Mouse (Mus musculus) embryonic facial prominence, embryonic 14.5 days (tissue): Measurements from ENCODE around the gene Ssna1. TPM values are rescaled to one million over a fixed set of nuclear protein-coding genes. Genes with fewer than 3 reads are reported as not detected.

ENCODE experiments used
- ATAC-seq: fragments of 200-750 bp; cut with Nextera tagmentation; 2 replicates; pipeline ENCODE4 v1.8.0; 2017; ENCODE audit warnings: low read depth, moderate number of reproducible peaks, moderate TSS enrichment
- DNase-seq: peaks from one replicate; pipeline ENCODE4 v3.0.0-alpha.2; 2015; ENCODE audit warnings: low spot score
- H3K27ac ChIP-seq: fragments of 300-500 bp; sonication (generic); replicated peaks from 2 replicates; pipeline ENCODE4 v1.5.1; 2014; ENCODE audit warnings: low read depth, mild to moderate bottlenecking, low read length, moderate library complexity
- H3K27me3 ChIP-seq: fragments of 300-500 bp; sonication (generic); replicated peaks from 2 replicates; pipeline ENCODE4 v1.6.1; 2014; ENCODE audit warnings: low read length; ENCODE audit not compliant: control insufficient read depth, insufficient read depth
- H3K36me3 ChIP-seq: fragments of 300-500 bp; sonication (generic); 2 replicates; pipeline ENCODE4 v1.6.1; 2014; ENCODE audit warnings: low read length, mixed read lengths; ENCODE audit not compliant: control insufficient read depth, insufficient read depth
- H3K4me1 ChIP-seq: fragments of 300-500 bp; sonication (generic); 2 replicates; pipeline ENCODE4 v1.6.1; 2014; ENCODE audit warnings: antibody characterized with exemption, low read length; ENCODE audit not compliant: control insufficient read depth, insufficient read depth
- H3K4me2 ChIP-seq: fragments of 300-500 bp; sonication (generic); 2 replicates; pipeline ENCODE4 v1.6.1; 2014; ENCODE audit warnings: low read depth, mild to moderate bottlenecking, low read length, moderate library complexity, mixed read lengths
- H3K4me3 ChIP-seq: fragments of 300-500 bp; sonication (generic); 2 replicates; pipeline ENCODE4 v1.5.1; 2014; ENCODE audit warnings: low read depth, mild to moderate bottlenecking, low read length
- H3K9ac ChIP-seq: fragments of 300-500 bp; sonication (generic); 2 replicates; pipeline ENCODE4 v1.6.1; 2014; ENCODE audit warnings: low read depth, mild to moderate bottlenecking, low read length, moderate library complexity, mixed read lengths
- H3K9me3 ChIP-seq: fragments of 300-500 bp; sonication (generic); 2 replicates; pipeline ENCODE4 v1.6.1; 2016; ENCODE audit warnings: low read length; ENCODE audit not compliant: control insufficient read depth
- WGBS: fragments of 180-500 bp; shearing (Covaris S2); extraction: QIAGEN DNeasy Blood & Tissue Kit; methylation state at CpG from one replicate; pipeline ENCODE4 v1.1.7; 2014; 5-methylcytosine and 5-hydroxymethylcytosine counted together
- polyA plus RNA-seq: library from polyadenylated mRNA; unstranded; fragments of >200 nt; fragmentation: Nextera tagmentation; extraction: Ambion mirVana; gene quantifications from 2 replicates; pipeline ENCODE4 v1.2.1, GENCODE M21; 2014

The Ssna1 gene
- polyA plus RNA-seq, 1 experiment from 2014 or later: 240 TPM

GRCm38 (mm10) chr2:25286837-25287636, 14.8 kb upstream of the Ssna1 start:
- ATAC-seq (peak; percentile 80), DNase-seq (peak; percentile 86)
- no peaks in the 10 kb centered on the region for H3K4me1 ChIP-seq
- H3K9me3 ChIP-seq: no peaks in the 10 kb centered on the region
- peak overlapping the region; percentile 81 for H3K27ac ChIP-seq
- no peak overlapping the region for H3K4me2 ChIP-seq
- H3K4me3 ChIP-seq: no peak overlapping the region
- 58% methylated on average over 7 of the region's 7 CpGs for WGBS
- no peak overlapping the region for H3K9ac ChIP-seq
- H3K27me3 ChIP-seq: peaks cover 44% of the 10 kb centered on the region
- H3K36me3 ChIP-seq: peaks cover 43% of the 10 kb centered on the region

GRCm38 (mm10) chr2:25286314-25286713, 14.1 kb upstream of the Ssna1 start:
- peak overlapping the region; percentile 81 for H3K27ac ChIP-seq
- H3K4me2 ChIP-seq: no peak overlapping the region
- peaks cover 49% of the 10 kb centered on the region for H3K36me3 ChIP-seq

DNA sequence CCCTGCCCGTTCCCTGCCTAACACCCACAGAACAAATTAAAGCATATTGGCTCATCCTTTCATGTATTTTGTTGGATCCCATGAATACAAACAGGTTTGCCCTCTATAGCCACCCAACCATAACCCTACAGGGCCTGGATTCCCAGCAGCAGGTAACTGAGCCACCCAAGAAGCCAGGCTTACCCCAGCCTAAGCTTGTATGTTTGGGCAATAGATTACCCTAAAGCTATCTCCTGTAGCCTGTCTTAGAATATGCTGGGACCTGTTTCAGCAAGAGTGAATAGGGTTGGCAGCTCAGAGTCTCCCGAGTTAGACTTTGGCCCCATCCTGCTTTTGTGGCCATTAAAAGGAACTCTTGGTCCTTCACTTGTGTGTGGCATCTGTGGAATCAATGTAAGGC, 13.3 kb upstream of the Ssna1 start:
- no peak overlapping the region for H3K4me3 ChIP-seq
- DNase-seq (no peak), ATAC-seq (no peak)
- H3K27ac ChIP-seq: 0 out of 2 replicates have a peak overlapping the region, but pooled peaks have one; percentile 81
- no peaks in the 10 kb centered on the region for H3K9me3 ChIP-seq
- no peak overlapping the region for H3K4me2 ChIP-seq
- H3K4me1 ChIP-seq: no peaks in the 10 kb centered on the region
- H3K9ac ChIP-seq: no peak overlapping the region
- peaks cover 29% of the 10 kb centered on the region for H3K27me3 ChIP-seq
- WGBS: 90% methylated on average over 2 of the region's 2 CpGs
- peaks cover 56% of the 10 kb centered on the region for H3K36me3 ChIP-seq

More at GRCm38 (mm10) chr2:25286314-25286713, 14.1 kb upstream of the Ssna1 start:
- DNase-seq (no peak), ATAC-seq (peak; percentile 28; the same call in 1 of the 2 replicates)
- Histone ChIP-seq H3K9me3 (no peaks in the 10 kb centered on the region), H3K9ac (no peak overlapping the region), H3K4me3 (no peak overlapping the region), H3K27me3 (peaks cover 37% of the 10 kb centered on the region), H3K4me1 (no peaks in the 10 kb centered on the region)
- 43% methylated on average over 1 of the region's 1 CpGs for WGBS

DNA sequence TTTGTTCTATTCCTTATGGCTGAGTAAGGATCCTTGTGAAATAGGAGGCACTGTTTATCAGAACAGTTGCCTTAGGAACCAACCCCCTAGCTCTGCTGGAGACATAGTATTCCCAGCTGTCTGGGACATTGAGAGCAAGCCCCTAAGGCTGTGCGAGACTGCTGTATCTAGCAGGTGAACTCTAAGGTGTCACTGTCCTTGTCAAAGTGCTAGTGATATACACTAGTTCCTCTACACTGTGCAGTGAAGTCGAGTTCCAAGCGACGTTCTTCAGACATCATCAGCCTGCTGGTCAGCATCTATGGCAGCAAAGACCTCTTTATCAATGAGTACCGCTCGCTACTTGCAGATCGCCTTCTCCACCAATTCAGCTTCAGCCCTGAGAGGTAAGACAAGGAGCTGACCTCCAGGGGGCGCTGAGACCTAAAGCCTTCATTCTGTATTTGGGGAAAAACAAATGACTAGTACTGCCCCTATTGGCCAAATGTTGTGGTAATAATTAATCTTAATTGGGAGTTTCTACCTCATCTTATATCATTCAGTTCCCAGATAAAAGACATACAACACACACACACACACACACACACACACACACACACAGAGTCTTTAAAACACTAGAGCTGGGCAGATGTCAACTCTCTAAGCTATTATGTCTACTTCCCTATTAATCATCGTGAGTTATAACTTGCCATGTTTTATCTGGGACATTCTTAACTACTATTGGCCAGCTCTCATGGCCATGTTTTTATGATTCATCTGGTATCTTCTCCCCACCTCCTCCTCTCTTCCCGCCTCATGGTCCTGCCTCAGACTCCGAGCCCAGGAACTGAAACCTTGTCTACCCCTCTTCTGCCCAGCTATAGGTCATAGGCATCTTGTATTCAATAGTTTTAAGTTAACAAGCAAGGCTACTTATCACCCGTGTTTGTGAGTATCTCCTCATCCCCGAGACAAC, 7.0 kb upstream of the Ssna1 start:
- 64% methylated on average over 13 of the region's 13 CpGs for WGBS
- H3K9ac ChIP-seq: no peak overlapping the region
- no peak overlapping the region for H3K4me2 ChIP-seq
- DNase-seq (peak; percentile 83), ATAC-seq (0 out of 2 replicates have a peak, but pooled peaks have one; percentile 44)
- no peak overlapping the region for H3K4me3 ChIP-seq
- no peak overlapping the region for H3K27ac ChIP-seq
- H3K36me3 ChIP-seq: peaks cover 97% of the 10 kb centered on the region
- no peaks in the 10 kb centered on the region for H3K9me3 ChIP-seq
- no peaks in the 10 kb centered on the region for H3K27me3 ChIP-seq
- H3K4me1 ChIP-seq: no peaks in the 10 kb centered on the region

DNA sequence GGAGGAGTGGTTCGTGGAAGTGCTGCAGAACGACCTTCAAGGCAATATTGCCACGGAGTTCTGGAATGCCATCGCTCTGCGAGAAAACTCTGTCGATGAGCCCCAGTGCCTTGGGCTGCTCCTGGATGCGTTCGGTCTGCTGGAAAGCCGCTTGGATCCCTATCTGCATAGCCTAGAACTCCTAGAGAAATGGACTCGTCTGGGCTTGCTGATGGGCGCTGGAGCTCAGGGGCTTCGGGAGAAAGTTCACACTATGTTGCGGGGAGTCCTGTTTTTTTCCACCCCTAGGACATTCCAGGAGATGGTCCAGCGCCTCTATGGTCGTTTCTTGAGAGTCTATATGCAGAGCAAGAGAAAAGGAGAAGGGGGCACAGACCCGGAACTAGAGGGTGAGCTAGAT, 772 bp upstream of the Ssna1 start:
- DNase-seq (no peak), ATAC-seq (no peak)
- Histone ChIP-seq H3K36me3 (peaks cover 70% of the 10 kb centered on the region), H3K9ac (peak overlapping the region; percentile 84), H3K27ac (peak overlapping the region; percentile 65; the same call in 1 of the 2 replicates), H3K27me3 (no peaks in the 10 kb centered on the region), H3K4me3 (peak overlapping the region; percentile 84), H3K9me3 (no peaks in the 10 kb centered on the region), H3K4me2 (peak overlapping the region; percentile 83), H3K4me1 (peaks cover 17% of the 10 kb centered on the region)
- 32% methylated on average over 16 of the region's 16 CpGs for WGBS

DNA sequence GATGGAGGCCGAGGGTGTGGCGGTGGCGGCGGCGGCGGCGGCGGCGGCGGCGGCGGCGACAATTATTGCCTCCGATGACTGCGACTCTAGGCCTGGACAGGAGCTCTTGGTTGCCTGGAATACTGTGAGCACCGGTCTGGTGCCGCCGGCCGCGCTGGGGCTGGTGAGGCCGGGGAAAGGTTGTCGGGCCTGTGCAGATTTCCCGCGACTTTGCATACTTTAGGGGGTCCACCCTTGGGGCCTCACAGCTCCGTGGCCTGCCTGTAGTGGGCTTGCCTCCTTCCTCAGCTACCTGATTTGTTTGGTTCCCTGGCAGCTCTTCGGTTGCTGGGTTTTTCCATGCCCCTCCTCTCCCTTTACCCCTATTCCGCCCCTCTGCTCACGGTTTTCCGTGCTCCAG, 277 bp upstream of the Ssna1 start:
- ATAC-seq (peak; percentile 47), DNase-seq (no peak)
- Histone ChIP-seq H3K9me3 (no peaks in the 10 kb centered on the region), H3K36me3 (peaks cover 65% of the 10 kb centered on the region), H3K4me2 (peak overlapping the region; percentile 83), H3K4me1 (peaks cover 17% of the 10 kb centered on the region), H3K9ac (peak overlapping the region; percentile 84), H3K27me3 (no peaks in the 10 kb centered on the region), H3K27ac (peak overlapping the region; percentile 65; the same call in 1 of the 2 replicates), H3K4me3 (peak overlapping the region; percentile 84)
- 2% methylated on average over 5 of the region's 29 CpGs for WGBS

- no peak overlapping the region; the same call in 1 of the 2 replicates for H3K9ac ChIP-seq
- peaks cover 25% of the 10 kb centered on the region for H3K4me1 ChIP-seq
- H3K4me2 ChIP-seq: no peak overlapping the region
- 60% methylated on average over 4 of the region's 4 CpGs for WGBS
- H3K9me3 ChIP-seq: no peaks in the 10 kb centered on the region
- peaks cover 14% of the 10 kb centered on the region for H3K27me3 ChIP-seq
- no peak overlapping the region for H3K4me3 ChIP-seq
- no peak for DNase-seq
- H3K36me3 ChIP-seq: peaks cover 26% of the 10 kb centered on the region
- no peak for ATAC-seq
- no peak overlapping the region for H3K27ac ChIP-seq
Measured at GRCm38 (mm10) chr2:25267746-25268309, 4.4 kb downstream of the Ssna1 start.

GRCm38 (mm10) chr2:25267241-25267640, 5.0 kb downstream of the Ssna1 start:
- no peaks in the 10 kb centered on the region for H3K9me3 ChIP-seq
- H3K4me2 ChIP-seq: no peak overlapping the region
- ATAC-seq (no peak), DNase-seq (no peak)
- H3K27ac ChIP-seq: no peak overlapping the region
- peaks cover 26% of the 10 kb centered on the region for H3K36me3 ChIP-seq
- H3K27me3 ChIP-seq: peaks cover 16% of the 10 kb centered on the region
- H3K4me1 ChIP-seq: peaks cover 25% of the 10 kb centered on the region
- no peak overlapping the region for H3K4me3 ChIP-seq
- H3K9ac ChIP-seq: peak overlapping the region; percentile 8; the same call in 1 of the 2 replicates
